Mouse (Mus musculus): Measurements from ENCODE around the gene Rere. TPM values are rescaled to one million over a fixed set of nuclear protein-coding genes. Genes with fewer than 3 reads are reported as not detected.
"Not testable (repeated sequence)": the region's sequence is repeated elsewhere in the genome, so short reads cannot be mapped to it uniquely, and the experiment has no call there.

The Rere gene
- total RNA-seq, 1 experiment from 2014 or later, result 50.0 TPM

DNA sequence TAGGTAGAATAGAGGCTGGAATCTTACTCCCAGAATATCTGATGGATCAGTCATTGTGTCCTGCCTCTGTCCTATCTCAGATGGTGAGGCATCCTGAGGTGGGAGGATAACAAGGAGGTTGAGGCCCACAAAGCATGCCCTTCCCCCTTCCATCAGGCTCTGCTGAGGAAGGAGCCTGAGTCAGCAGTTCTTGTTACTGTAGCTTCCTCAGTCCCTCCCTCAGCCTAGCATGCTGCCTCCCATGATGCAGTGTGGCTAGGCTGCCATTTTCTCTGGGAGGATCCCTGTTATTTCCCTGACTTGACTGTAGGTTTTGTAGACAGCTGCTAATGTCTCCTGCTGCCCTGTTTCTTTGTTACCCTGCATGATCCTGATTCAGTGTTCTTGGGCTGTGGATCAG is 241.9 kb downstream of the Rere start:
- ATAC-seq (replicated peaks in 1 of 2; ENCODE audit: insufficient read depth in 1 of 2, low FRiP score in 2 of 2, low TSS enrichment in 1 of 2, low read depth in 1 of 2, poor library complexity in 2 of 2, severe bottlenecking in 2 of 2), result peak in 1 of 2 experiments; percentile 45; a peak in 2 of 4 replicates

DNA sequence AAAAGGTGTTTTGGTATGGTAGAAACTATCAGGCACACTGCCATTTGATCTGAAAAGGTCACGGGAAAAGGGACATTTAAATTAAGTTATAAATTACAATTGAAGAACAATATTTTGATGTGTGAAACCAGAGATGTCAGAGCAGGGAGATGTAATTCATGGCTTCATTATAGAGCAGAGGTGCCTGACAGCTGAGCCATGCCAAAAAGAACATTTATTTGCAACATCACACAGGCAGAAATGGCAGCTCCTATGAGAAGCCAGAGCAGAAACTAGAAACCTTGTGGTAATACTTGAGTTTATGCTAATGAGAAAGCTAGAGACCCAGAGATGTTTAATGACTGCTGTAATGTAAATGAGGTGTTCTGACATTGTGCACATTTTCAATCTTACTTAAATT is 244.8 kb downstream of the Rere start:
- ATAC-seq (replicated peaks in 1 of 2; ENCODE audit: insufficient read depth in 1 of 2, low FRiP score in 2 of 2, low TSS enrichment in 1 of 2, low read depth in 1 of 2, poor library complexity in 2 of 2, severe bottlenecking in 2 of 2), result no peak

DNA sequence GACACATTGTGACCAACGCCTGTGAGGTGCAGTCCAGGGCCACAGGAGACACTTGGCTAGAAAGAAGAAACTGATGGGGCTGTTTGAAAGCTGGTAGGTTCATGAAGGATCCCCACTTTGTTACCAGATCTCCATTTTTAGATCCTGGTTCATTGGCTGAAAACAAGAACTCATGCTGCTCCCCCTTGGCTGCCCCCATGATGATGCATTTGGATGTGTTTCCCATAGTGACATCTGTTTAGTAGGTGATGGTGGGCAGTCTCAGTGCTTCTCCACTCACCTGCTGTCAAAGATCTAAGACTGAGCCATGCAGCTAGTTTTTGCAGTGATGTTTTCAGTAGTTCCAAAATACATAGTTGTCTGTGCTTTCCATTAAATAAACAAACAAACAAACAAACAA is 247.0 kb downstream of the Rere start:
- ATAC-seq (replicated peaks in 1 of 2; ENCODE audit: insufficient read depth in 1 of 2, low FRiP score in 2 of 2, low TSS enrichment in 1 of 2, low read depth in 1 of 2, poor library complexity in 2 of 2, severe bottlenecking in 2 of 2), result no peak

DNA sequence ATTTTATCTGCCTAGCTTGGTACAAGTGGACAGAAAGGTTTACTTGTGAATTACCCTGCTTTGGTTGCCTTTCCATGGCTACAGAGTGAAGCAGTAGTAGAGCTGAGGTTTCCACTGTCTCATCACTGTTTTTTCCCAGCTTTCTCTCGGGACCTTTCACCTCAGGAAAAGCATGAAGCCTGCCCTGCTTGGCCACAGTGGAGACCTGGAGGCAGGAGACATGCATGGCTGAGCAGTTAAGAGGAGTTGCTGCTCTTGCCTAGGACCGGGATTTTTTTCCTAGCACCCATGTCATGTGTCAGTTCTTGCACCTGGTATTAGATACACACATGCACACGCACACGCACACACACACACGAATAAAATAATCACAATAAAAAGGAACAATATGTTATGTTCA is 247.4 kb downstream of the Rere start:
- ATAC-seq (replicated peaks in 1 of 2; ENCODE audit: insufficient read depth in 1 of 2, low FRiP score in 2 of 2, low TSS enrichment in 1 of 2, low read depth in 1 of 2, poor library complexity in 2 of 2, severe bottlenecking in 2 of 2), result no peak

DNA sequence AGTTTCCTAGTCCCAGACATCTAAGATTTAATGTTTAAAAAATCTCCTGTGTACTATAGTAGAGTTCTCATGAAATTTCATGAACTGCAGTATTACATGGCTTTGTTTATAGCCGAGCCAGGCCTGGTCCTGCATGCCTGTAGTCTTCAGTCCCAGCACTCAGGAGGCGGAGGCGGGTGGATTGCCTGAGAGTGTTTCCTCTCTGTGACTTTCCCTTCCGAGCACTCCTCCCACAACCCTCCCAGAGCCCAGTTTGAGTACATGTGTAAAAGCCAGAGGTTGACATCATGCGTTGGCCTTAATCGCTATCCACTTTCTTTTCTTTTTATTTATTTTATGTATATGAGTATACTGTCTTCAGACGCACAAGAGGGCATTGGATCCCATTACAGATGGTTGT is 250.4 kb downstream of the Rere start:
- no peak for ATAC-seq (replicated peaks in 1 of 2; ENCODE audit: insufficient read depth in 1 of 2, low FRiP score in 2 of 2, low TSS enrichment in 1 of 2, low read depth in 1 of 2, poor library complexity in 2 of 2, severe bottlenecking in 2 of 2)

DNA sequence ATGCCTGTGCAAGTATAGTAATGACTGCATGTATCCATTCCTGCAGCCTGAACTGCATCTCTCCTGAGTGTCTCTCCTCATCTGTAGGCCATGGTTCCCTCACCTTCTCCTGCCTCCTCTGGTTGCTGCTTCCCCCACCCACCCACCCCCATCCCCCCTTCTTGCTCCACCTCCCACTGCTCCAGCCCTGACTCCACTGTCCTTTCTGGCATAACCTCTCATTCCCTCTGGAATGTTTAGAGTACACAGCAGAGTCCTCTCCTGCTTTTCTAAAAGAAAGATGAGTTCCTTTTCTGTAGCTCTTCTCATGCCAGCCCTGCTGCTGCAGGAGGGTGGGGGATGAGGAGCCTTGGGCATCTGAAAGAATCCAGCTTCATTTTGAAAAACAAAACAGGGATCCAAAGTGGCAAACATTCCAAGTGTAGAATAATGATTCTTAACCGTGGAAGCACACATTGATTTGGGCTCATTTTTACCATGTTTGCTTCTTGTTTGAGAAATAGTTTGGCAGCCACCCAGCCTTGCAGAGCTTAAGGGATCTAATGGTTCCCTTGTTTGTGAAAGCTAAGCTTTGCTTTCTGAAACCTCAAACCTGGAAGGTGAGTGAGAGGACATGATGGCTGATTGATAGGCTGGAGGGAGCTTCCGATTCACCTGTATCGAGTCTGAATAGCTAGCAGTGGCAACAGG is 255.5 kb downstream of the Rere start:
- no peak for ATAC-seq (replicated peaks in 1 of 2; ENCODE audit: insufficient read depth in 1 of 2, low FRiP score in 2 of 2, low TSS enrichment in 1 of 2, low read depth in 1 of 2, poor library complexity in 2 of 2, severe bottlenecking in 2 of 2)

DNA sequence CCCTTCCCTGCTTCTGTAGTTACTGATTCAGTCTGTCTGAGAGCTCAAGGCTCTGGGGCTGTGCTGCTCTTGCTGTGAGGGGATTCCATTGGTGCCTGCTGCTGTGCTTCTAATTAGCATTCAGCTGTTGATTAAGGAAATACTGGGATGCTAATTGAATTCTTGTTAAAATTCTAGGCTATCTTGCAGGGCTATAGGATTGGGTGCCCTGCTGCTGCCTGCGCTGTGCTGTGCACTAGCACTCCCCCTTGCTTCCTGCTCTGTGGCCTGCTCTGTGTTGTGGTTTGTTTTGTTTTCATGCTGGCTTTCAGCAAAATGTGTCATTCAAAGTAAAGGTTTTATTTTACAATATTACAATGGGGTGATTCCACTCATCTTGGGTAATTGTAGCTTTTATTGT is 258.4 kb downstream of the Rere start:
- ATAC-seq (replicated peaks in 1 of 2; ENCODE audit: insufficient read depth in 1 of 2, low FRiP score in 2 of 2, low TSS enrichment in 1 of 2, low read depth in 1 of 2, poor library complexity in 2 of 2, severe bottlenecking in 2 of 2), result peak; percentile 73 to 80; a peak in 3 of 4 replicates

DNA sequence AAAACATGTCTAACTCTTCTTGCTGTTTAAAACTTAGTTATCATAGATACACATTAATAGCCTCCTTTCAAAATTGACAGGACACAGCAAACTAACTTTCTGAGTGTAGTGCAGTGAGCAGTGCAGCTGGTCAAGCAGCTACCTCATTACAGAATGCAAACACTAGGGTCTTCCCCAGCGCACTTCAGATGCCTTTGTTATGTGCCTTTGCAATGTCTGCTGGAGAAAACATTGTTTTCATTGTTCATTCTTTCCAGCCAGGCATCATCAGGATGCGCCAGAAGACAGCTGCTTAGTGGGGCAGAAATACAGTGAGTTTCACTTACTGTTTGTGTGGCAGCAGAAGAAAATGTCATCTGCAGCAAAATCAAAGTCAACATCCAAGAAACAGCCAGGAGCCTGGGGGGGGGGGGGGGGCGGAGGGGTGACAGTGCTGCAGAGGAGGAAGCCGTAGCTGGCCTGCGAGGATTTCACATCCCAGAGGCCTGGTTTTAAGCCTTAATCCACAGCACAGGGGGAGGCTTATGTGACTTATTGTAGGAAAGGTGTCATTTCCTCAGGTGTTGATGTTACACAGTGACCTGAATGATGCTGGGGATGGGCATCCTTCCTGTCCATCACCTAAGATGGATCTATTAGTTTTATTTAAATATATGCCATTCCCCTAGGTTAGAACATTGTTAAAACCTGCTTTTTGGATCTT is 259.1 kb downstream of the Rere start:
- no peak for ATAC-seq (replicated peaks in 1 of 2; ENCODE audit: insufficient read depth in 1 of 2, low FRiP score in 2 of 2, low TSS enrichment in 1 of 2, low read depth in 1 of 2, poor library complexity in 2 of 2, severe bottlenecking in 2 of 2)

DNA sequence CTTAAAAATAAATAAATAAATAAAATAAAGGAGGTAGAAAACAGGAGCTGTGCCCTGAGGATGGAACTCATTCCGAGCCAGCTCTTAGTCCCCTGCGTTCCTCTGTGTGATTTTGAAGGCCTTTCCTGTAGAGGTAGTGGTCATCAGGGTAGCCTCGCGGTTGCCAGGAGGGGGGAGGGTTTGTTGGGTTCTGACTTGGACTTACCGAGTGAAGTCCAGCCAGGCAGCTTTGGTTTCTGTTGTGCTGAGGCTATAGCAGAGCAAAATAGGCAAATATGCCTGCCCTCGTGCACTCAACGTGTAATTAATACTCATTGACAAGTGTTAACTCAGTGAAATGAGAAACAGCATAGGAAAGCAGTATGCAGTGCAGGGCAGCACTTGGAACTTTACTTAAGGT is 262.8 kb downstream of the Rere start:
- no peak for ATAC-seq (replicated peaks in 1 of 2; ENCODE audit: insufficient read depth in 1 of 2, low FRiP score in 2 of 2, low TSS enrichment in 1 of 2, low read depth in 1 of 2, poor library complexity in 2 of 2, severe bottlenecking in 2 of 2)

DNA sequence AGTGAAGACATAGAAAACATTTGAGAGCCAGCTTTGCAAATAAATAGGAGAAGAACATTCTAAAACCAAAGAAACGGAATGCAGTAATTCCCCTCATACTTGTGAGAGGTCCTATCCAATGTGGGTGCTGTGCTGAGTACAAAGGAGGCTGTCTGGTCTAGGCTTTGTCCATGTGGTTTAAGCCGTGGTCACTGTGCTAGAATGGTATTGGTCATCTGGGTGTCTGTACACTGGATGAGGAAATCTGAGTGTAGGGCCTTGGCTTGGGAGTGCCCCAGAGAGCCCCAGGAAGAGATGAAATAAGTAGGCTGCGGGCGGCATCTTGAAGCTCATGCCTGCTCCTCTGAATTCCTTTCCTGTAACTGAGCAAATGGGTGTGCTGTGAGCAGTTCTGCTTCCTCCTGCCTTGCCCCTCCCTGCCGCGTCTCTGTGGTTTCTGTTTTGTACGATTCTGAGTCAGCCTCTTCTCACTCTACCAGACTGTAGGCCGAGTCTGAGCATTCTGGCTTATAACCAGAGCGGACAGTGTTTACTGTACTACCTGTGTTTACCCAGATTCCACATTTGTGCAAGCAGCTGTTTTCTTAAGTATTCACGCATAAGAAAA is 263.3 kb downstream of the Rere start:
- ATAC-seq (replicated peaks in 1 of 2; ENCODE audit: insufficient read depth in 1 of 2, low FRiP score in 2 of 2, low TSS enrichment in 1 of 2, low read depth in 1 of 2, poor library complexity in 2 of 2, severe bottlenecking in 2 of 2), result peak; percentile 96 to 98

DNA sequence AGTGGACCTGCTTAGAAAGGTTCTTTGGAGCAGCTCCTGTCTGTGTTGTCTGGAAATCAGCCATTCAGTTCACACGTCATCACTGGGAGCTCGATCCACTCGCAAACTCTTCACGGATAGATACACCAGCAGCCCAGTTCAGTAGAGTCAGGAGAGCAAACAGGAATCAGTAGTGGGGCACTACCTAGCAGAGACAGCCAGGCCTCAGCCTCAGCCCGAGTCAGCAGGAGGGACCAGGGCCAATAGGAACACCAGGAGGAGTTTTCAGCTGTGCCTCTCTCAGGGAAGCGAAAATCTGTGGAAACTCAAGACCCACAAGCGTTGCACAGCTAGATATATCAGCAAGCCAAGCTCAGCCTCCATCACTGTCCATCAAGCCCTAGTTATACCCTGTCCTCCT is 264.3 kb downstream of the Rere start:
- ATAC-seq (replicated peaks in 1 of 2; ENCODE audit: insufficient read depth in 1 of 2, low FRiP score in 2 of 2, low TSS enrichment in 1 of 2, low read depth in 1 of 2, poor library complexity in 2 of 2, severe bottlenecking in 2 of 2), result no peak

DNA sequence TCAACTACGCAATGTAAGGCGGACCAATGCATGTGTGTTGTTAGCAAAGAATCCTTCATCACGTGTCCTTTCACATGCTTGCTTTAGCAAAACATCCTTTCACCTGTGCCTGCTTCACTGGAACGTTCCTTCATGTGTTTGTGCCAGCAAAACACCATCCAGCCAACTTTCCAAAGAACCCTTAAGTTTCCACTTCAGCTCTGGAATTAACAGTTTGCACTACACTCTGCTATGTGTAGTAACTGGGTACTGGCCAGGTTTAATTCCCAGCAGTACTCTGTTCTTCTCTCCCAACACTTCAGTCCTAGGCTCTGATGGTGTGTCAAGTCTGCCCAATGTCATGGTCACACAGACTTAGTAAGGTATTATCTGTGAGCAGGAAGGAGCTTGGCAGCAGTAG is 264.9 kb downstream of the Rere start:
- not testable (repeated sequence) for ATAC-seq (replicated peaks in 1 of 2; ENCODE audit: insufficient read depth in 1 of 2, low FRiP score in 2 of 2, low TSS enrichment in 1 of 2, low read depth in 1 of 2, poor library complexity in 2 of 2, severe bottlenecking in 2 of 2)

DNA sequence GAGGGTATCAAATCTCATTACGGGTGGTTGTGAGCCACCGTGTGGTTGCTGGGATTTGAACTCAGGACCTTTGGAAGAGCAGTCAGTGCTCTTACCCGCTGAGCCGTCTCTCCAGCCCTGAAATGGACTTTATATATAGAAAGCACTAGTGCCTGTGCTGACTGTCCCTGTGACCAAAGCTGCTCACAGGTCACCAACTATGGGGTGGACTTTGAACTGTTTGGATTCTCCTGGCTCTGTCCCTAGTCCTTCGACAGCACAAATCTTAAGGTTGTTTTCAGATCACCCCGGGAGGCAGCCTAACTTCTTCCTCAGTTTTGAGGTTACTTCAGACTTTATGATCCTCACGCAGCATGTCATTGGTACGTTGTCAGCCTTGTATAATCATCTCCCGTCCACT is 267.9 kb downstream of the Rere start:
- ATAC-seq (replicated peaks in 1 of 2; ENCODE audit: insufficient read depth in 1 of 2, low FRiP score in 2 of 2, low TSS enrichment in 1 of 2, low read depth in 1 of 2, poor library complexity in 2 of 2, severe bottlenecking in 2 of 2), result no peak

DNA sequence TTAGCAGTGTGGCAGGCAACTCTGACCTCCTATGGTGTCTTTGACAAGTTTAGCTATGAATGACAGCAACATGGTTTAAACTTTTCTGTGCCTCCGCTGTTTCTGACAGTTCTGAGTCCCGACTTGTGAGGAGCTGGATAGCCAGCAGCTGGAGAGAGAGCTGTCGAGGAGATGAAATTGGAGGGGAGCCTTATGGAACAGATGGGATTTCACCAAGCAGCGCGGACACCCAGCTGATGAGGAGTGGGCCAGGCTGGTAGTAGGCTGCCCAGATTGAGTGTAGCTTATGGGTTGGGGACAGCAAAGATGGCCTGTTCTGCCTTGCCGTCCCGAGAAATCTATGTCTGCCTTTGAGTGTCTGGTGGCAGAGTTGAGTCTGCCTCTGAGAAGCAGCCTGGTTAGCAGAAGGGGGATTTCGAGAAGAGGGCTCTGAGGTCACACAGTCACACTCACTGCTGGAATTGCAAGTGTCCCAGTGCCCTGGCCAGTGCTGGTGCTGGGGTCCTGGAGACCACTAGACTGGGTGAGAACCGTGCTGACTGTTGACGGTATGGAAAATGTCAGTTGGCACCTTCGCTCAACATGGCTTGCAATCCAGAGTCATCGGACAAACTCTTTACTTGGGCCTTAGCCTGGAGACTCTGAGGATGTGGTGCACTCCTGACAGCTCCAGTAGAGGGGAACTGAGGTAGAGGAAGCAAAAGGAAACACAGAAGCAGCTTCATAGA is 268.7 kb downstream of the Rere start:
- no peak for ATAC-seq (replicated peaks in 1 of 2; ENCODE audit: insufficient read depth in 1 of 2, low FRiP score in 2 of 2, low TSS enrichment in 1 of 2, low read depth in 1 of 2, poor library complexity in 2 of 2, severe bottlenecking in 2 of 2)

DNA sequence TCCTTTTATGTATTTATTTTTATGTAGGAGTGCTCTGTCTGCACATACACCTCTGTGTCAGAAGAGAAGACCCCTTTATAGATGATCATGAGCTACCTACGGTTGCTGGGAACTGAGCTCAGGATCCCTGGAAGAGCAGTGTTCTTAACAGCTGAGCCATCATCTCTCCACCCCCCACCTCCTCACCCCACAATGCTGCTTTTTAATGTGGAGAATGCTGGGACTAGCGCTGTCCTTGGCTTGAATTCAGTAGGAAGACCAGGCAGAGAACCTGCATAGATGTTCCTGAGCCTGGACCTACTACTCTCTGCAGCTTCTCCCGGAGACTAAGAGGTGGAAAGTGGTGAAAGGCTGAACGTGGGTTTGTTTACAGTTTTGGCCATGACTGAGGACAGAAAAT is 269.9 kb downstream of the Rere start:
- ATAC-seq (replicated peaks in 1 of 2; ENCODE audit: insufficient read depth in 1 of 2, low FRiP score in 2 of 2, low TSS enrichment in 1 of 2, low read depth in 1 of 2, poor library complexity in 2 of 2, severe bottlenecking in 2 of 2), result no peak

DNA sequence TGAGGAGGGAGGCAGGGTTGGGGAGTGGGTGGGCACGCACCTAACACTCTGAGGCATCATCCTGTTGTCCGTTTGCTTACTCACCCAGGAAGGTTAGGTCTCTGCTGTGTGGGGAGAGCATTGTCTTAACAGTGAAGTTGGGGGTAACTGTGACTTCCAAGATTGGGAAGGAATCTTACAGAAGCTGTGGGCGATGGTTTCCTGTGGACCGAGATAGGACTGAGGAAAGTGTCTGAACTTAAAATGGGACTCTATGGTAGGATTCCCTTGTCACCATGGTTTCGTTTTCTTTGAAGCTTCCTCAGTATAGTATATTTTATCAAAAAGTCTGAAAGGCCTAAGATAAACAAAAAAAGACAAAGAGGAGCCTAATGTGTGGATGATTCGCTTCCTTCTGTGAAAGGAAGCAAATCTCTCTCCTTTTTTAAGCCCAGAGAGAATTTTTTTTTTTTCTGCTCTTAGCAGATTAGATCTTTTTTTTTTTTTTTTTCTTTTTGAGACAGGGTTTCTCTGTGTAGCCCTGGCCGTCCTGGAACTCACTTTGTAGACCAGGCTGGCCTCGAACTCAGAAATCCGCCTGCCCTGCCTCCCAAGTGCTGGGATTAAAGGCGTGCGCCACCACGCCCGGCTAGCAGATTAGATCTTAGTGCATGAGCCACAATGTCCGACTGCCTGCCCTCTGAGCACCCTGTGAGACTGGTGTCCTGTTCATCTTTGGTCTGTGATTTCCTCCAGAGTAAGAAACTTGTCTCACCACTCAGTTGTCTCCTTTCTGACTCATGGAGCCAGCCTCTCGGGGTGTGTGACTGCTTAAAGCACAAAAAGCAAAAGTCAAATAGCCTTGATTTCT is 271.5 kb downstream of the Rere start:
- no peak for ATAC-seq (replicated peaks in 1 of 2; ENCODE audit: insufficient read depth in 1 of 2, low FRiP score in 2 of 2, low TSS enrichment in 1 of 2, low read depth in 1 of 2, poor library complexity in 2 of 2, severe bottlenecking in 2 of 2)

DNA sequence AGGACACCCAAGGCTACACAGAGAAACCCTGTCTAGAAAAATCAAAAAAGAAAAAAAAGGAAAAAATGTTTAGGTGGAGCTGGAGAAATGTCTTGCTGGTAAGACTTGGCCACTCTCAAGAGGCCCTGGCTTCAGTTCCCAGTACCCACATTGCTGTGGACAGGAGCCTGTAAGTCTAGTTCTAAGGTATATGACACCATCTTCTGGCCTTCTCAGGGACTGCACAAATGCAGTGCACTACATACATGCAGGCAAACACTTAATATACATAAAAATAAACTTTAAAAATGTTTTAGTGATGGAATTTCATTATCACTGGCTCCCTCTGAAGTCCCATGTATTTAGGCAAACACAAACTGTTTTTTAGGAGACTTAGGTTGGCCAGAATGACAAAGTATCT is 274.3 kb downstream of the Rere start:
- no peak for ATAC-seq (replicated peaks in 1 of 2; ENCODE audit: insufficient read depth in 1 of 2, low FRiP score in 2 of 2, low TSS enrichment in 1 of 2, low read depth in 1 of 2, poor library complexity in 2 of 2, severe bottlenecking in 2 of 2)

Measured in hematopoietic stem cell, adult 5-6 weeks (primary cell).